Mouse (Mus musculus): Measurements from ENCODE around the gene Atp1b1. TPM values are rescaled to one million over a fixed set of nuclear protein-coding genes. Genes with fewer than 3 reads are reported as not detected.

Atp1b1 gene
- total and polyA plus RNA-seq, 2 experiments from 2014 or later: 175 to 308 TPM

DNA sequence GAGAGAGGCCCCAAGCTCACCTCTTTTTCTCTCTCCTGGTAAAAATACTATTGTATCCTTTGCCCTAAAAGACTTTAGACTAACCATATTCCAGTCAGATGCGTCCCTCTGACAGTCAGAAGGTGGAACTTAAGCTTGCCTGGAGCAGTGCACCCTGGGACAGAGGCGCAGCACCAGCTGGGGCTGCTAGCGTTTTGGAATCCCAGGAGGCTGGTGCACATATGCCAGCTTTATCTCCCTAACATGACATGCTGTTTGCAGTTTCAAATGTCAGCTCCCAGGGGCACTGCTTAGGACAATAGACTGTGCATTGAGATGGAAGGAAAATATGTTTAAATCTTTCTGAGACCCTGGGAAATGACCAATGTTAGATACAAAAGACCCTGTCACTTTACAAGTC, 66.0 kb downstream of the Atp1b1 start:
- H3K36me3 ChIP-seq (replicated peaks; ENCODE audit: control insufficient read depth, insufficient read depth, low read length): no peaks in the 10 kb centered on the region
- 17% methylated on average over 3 of the region's 3 CpGs for WGBS
- DNase-seq (ENCODE audit: low spot score): peak; percentile 45
- no peak overlapping the region for H3K4me3 ChIP-seq (ENCODE audit: low read depth, low read length)
- H3K4me2 ChIP-seq (ENCODE audit: low read depth, low read length): no peak overlapping the region
- no peak overlapping the region; the same call in 1 of the 2 replicates for H3K9ac ChIP-seq (replicated peaks; ENCODE audit: low read depth, low read length)
- H3K27ac ChIP-seq (ENCODE audit: low read depth): peak overlapping the region; percentile 69
- no peaks in the 10 kb centered on the region for H3K27me3 ChIP-seq (ENCODE audit: control insufficient read depth, insufficient read depth, low read length)
- TF ChIP-seq EP300 (IDR thresholded peaks at IDR 0.05; ENCODE audit: low read depth) (no peak), CTCF (IDR thresholded peaks at IDR 0.05; ENCODE audit: low read depth) (no peak)
- ATAC-seq (ENCODE audit: insufficient read depth, low read depth): peak; percentile 93
- H3K9me3 ChIP-seq (replicated peaks; ENCODE audit: control insufficient read depth, low read length): no peaks in the 10 kb centered on the region
- H3K4me1 ChIP-seq (ENCODE audit: control insufficient read depth, insufficient read depth): peaks cover 4% of the 10 kb centered on the region; the same call in 1 of the 2 replicates

DNA sequence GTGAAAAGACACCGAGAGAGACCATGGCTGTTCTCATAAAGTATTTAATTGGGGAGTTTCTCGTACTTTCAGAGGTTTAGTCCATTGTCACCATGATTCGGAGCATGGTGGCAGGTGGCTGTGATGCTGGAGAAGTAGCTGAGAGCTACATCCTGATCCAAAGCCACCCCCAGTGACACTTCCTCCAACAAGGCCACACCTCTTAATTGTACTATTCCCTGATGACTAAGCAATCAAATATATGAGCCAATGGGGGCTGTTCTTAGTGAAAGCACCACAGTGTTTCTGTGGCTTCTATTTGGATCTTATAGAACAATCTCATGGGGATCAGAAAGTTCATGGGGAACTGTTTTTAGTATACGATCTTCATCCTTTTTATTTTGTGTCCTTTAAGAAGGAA, 68.4 kb downstream of the Atp1b1 start:
- DNase-seq (ENCODE audit: low spot score): no peak
- H3K27me3 ChIP-seq (ENCODE audit: control insufficient read depth, insufficient read depth, low read length): no peaks in the 10 kb centered on the region
- no peak for ATAC-seq (ENCODE audit: insufficient read depth, low read depth)
- 84% methylated on average over 4 of the region's 4 CpGs for WGBS
- H3K4me2 ChIP-seq (ENCODE audit: low read depth, low read length): no peak overlapping the region
- no peak overlapping the region for H3K4me3 ChIP-seq (ENCODE audit: low read depth, low read length)
- no peak overlapping the region for H3K27ac ChIP-seq (ENCODE audit: low read depth)
- TF ChIP-seq EP300 (IDR thresholded peaks at IDR 0.05; ENCODE audit: low read depth) (no peak), CTCF (IDR thresholded peaks at IDR 0.05; ENCODE audit: low read depth) (no peak)
- H3K36me3 ChIP-seq (replicated peaks; ENCODE audit: control insufficient read depth, insufficient read depth, low read length): no peaks in the 10 kb centered on the region
- no peaks in the 10 kb centered on the region for H3K9me3 ChIP-seq (replicated peaks; ENCODE audit: control insufficient read depth, low read length)
- no peak overlapping the region for H3K9ac ChIP-seq (replicated peaks; ENCODE audit: low read depth, low read length)
- H3K4me1 ChIP-seq (ENCODE audit: control insufficient read depth, insufficient read depth): peaks cover 4% of the 10 kb centered on the region; the same call in 1 of the 2 replicates

Other genes starting within 250 kb of the Atp1b1 start
- 7.6 and 10.6 TPM in 2 replicates for gene Slc19a2, start 209.3 kb downstream of the Atp1b1 start, total RNA-seq (2014; rRNA removed; ENCODE audit: low replicate concordance)
- gene Slc19a2, start 209.3 kb downstream of the Atp1b1 start, polyA plus RNA-seq (2015; fragmentation: Nextera tagmentation; extraction: Ambion mirVana): 5.0 and 5.3 TPM in 2 replicates
- 1.1 and 6.9 TPM in 2 replicates for gene Ccdc181, start 182.8 kb downstream of the Atp1b1 start, total RNA-seq (2014; rRNA removed; ENCODE audit: low replicate concordance)
- gene Ccdc181, start 182.8 kb downstream of the Atp1b1 start, polyA plus RNA-seq (2015; fragmentation: Nextera tagmentation; extraction: Ambion mirVana): 9.8 and 11.2 TPM in 2 replicates
- 9.0 and 12.9 TPM in 2 replicates for gene Nme7, start 154.2 kb downstream of the Atp1b1 start, total RNA-seq (2014; rRNA removed; ENCODE audit: low replicate concordance)
- gene Nme7, start 154.2 kb downstream of the Atp1b1 start, polyA plus RNA-seq (2015; fragmentation: Nextera tagmentation; extraction: Ambion mirVana): 10.5 and 11.3 TPM in 2 replicates
- 3.9 and 16.3 TPM in 2 replicates for gene Blzf1, start 150.9 kb downstream of the Atp1b1 start, total RNA-seq (2014; rRNA removed; ENCODE audit: low replicate concordance)
- 27.3 and 27.6 TPM in 2 replicates for gene Blzf1, start 150.9 kb downstream of the Atp1b1 start, polyA plus RNA-seq (2015; fragmentation: Nextera tagmentation; extraction: Ambion mirVana)